Mouse (Mus musculus) hindlimb bud, embryonic 11.5 days (tissue): ENCODE measurements around the gene Cdh9.

Experiments
- DNase-seq: peaks from one replicate; pipeline ENCODE4 v3.0.0-alpha.2; 2012; ENCODE audit warnings: low read depth, low spot score; ENCODE audit errors: extremely low spot score

Cdh9 gene

DNA sequence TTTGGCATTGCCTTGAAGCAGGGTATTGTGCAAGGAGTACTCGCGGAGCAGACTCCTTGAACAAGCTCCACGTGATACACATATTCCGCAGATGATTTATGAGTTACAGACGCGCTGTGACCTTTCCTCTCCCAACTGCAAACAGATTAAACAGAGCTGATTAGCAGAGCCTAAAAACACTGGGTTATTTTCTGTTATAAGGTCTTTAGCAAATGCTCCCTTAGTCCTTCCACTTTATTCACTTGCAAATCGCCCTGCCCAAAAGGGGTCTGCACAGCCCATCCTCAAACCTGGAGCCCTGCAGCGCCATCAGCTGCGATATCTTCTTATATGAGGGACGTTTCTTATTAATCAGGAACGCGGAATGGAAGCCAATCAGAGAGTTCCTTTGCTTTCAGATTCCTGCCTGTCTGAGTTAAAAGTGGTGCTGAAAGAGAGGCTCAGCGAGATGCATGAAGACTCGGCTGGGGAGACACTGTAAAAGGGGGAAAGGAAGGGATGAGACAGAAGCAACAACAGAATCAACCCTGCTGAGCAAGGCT lies at the start of gene Cdh9:
Gene Cdh9 (plus strand): TSS at position 287 of the 542 bp plus-strand sequence.
- DNase-seq, result peak; percentile 18

- DNase-seq, result no peak
Observed at GRCm38 (mm10) chr15:16679096-16679495, 49.5 kb upstream of the Cdh9 start.

DNA sequence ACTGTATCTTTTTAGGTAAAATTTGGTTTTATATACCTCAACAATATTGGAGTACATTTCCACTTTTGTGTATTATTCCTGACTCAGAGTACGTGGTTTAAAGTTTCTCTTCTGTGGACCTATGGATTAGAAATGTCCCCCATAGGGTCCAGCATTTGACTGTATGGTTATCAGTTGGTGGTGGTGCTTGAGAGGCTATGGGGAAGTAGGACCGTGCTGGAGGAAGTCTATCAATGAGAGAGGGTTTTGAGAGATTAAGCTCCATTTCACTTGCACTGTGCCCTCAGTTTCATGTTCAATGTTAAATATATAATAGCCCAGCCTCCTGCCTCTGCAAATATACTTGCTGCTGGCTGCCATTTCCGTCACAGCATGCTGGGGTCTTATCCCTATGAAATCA lies 28.7 kb upstream of the Cdh9 start:
- no peak for DNase-seq

GRCm38 (mm10) chr15:16702340-16702739 lies 26.2 kb upstream of the Cdh9 start:
- DNase-seq, result no peak

DNA sequence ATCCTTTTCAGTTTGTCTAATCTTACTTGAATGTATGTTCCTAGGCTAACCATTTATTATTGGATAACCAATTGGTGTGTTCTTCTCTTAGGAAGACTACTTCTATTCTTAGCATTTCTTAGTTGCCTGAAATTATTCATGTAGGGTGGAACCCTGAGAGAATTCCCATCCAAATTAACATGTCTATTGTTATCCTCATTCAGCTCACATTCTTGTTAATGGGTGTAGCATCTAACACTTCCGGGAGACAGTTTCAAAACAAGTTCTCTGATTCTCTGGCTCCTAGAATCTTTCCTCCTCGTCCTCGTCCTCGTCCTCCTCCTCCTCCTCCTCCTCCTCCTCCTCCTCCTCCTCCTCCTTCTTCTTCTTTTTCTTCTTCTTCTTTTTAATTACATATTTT lies 10.5 kb downstream of the Cdh9 start:
- no peak for DNase-seq

DNA sequence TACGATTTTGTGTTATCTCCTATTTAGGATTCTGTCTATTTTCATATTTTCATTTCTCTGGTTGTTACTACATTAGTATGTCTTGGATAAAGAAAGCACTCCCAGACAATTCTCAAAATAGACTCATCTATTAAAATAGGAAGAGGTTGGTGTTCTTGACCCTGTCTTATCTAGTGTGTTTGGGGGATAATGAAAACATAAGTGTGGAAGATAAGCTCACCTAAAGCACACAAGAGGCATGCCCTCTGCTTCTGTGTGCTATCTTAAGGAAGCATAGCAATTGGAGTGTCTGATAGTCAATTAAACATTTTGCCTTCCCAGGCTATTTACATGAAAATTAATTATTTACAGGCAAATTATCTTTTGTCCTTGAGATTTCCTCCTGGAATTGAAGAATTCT lies 18.1 kb downstream of the Cdh9 start:
- no peak for DNase-seq

- DNase-seq, result no peak
Observed at GRCm38 (mm10) chr15:16763252-16763651, 34.7 kb downstream of the Cdh9 start.

GRCm38 (mm10) chr15:16784575-16784974 lies 56.0 kb downstream of the Cdh9 start:
- no peak for DNase-seq

GRCm38 (mm10) chr15:16792857-16793256 lies 64.3 kb downstream of the Cdh9 start:
- DNase-seq, result no peak

GRCm38 (mm10) chr15:16801302-16801701 lies 72.7 kb downstream of the Cdh9 start:
- DNase-seq, result no peak

GRCm38 (mm10) chr15:16810787-16811186 lies 82.2 kb downstream of the Cdh9 start:
- no peak for DNase-seq

DNA sequence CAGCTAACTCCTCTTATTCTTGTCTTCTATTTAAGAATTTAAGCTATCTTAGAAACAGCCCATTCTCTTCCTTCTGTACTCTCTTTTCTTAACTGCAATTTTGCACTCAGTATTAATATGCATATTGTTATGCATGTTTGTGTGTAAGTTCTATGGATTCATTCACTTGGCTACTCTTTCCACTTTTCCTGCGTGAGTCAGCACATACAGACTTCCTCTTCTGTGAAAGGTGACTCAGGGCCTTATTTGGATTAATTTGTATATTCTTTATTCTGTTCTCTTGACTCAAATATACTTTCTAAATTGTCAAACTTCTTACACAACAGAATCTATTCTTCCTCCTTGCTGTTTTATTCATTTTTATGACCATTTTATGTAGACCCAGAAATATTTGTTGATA lies 85.5 kb downstream of the Cdh9 start:
- DNase-seq, result no peak

DNA sequence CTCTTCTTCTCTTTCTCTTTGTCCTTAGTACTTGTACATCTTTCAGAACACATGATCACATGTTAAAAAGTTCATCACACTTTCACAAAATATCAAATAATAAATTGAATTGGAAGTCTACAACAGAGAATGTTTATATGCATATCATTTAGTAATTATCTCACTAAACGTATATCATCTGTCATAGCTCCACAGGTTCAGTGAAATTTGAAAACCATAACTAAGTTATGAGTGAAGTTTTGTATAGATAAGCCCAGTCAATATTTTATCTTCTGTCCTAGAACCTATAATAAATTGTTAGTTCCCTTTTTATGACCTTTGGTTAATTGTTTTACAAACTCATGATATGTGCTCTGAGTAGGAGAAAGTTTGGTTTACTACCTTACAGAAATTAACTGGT lies 106.2 kb downstream of the Cdh9 start:
- DNase-seq, result no peak

DNA sequence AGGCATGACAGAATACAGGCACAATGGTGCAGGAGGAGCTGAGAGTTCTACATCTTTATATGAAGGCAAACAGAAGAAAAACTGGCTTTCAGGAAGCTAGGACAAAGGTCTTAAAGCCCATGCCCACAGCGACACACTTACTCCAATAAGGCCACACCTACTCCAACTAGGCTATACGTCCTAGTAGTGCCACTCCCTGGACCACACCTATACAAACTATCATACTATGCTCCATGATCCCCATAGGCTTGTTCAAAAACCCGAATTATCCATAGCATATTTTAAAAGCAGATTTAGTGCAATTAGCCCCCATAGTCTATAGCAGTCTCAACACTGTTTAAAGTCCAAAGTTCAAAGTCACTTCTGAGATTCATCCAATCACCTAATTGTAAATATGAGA lies 154.0 kb downstream of the Cdh9 start:
- no peak for DNase-seq

DNA sequence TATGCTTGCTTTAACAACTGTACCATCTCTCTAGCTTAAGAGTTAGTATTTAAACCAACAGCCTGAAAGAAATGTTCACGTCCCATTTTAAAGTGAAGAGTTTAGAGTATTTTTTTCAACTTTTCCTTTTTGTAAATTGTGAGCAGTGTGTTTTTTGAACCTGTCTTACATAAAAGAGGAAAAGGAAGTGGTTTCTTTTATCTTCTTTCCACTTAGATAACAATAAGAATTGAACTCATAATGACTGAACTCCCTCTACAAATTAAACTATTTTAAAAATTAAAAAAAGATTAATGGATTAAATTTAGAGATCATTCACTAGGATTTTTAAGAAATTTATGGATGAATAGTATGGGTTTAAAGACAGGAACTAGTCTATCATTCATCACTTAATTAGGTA lies 168.1 kb downstream of the Cdh9 start:
- DNase-seq, result no peak
